Mouse (Mus musculus) kidney, embryonic 16.5 days (tissue): Measurements from ENCODE around the gene Scfd2. TPM values are rescaled to one million over a fixed set of nuclear protein-coding genes. Genes with fewer than 3 reads are reported as not detected.

Experiments used
- ATAC-seq: fragments of 200-750 bp; cut with Nextera tagmentation; 2 replicates; pipeline ENCODE4 v1.8.0; 2017; ENCODE audit warnings: moderate TSS enrichment; ENCODE audit not compliant: low FRiP score, low TSS enrichment
- H3K27ac ChIP-seq: fragments of 300-500 bp; sonication (generic); 2 replicates; pipeline ENCODE4 v1.5.1; 2014; ENCODE audit warnings: low read length
- H3K27me3 ChIP-seq: fragments of 300-500 bp; sonication (generic); 2 replicates; pipeline ENCODE4 v1.6.1; 2014; ENCODE audit warnings: low read length, control low read depth, mixed read lengths; ENCODE audit not compliant: insufficient read depth
- H3K36me3 ChIP-seq: fragments of 300-500 bp; sonication (generic); 2 replicates; pipeline ENCODE4 v1.6.1; 2014; ENCODE audit warnings: low read length, control low read depth, mixed read lengths; ENCODE audit not compliant: insufficient read depth
- H3K4me1 ChIP-seq: fragments of 300-500 bp; sonication (generic); 2 replicates; pipeline ENCODE4 v1.6.1; 2014; ENCODE audit warnings: low read length, control low read depth, mixed read lengths; ENCODE audit not compliant: insufficient read depth
- H3K4me2 ChIP-seq: fragments of 300-500 bp; sonication (generic); replicated peaks from 2 replicates; pipeline ENCODE4 v1.6.1; 2014; ENCODE audit warnings: low read depth, low read length
- H3K4me3 ChIP-seq: fragments of 300-500 bp; sonication (generic); 2 replicates; pipeline ENCODE4 v1.5.1; 2014; ENCODE audit warnings: mild to moderate bottlenecking, low read length
- H3K9ac ChIP-seq: fragments of 300-500 bp; sonication (generic); replicated peaks from 2 replicates; pipeline ENCODE4 v1.6.1; 2014; ENCODE audit warnings: low read length
- H3K9me3 ChIP-seq: fragments of 300-500 bp; sonication (generic); 2 replicates; pipeline ENCODE4 v1.6.1; 2016; ENCODE audit warnings: low read length, control low read depth
- WGBS: fragments of 180-500 bp; shearing (Covaris S2); extraction: QIAGEN DNeasy Blood & Tissue Kit; methylation state at CpG from one replicate; pipeline ENCODE4 v1.1.7; 2014; 5-methylcytosine and 5-hydroxymethylcytosine counted together
- polyA plus RNA-seq: library from polyadenylated mRNA; unstranded; fragments of >200 nt; fragmentation: Nextera tagmentation; extraction: Ambion mirVana; gene quantifications from 2 replicates; pipeline ENCODE4 v1.2.1, GENCODE M21; 2015

Gene Scfd2
- polyA plus RNA-seq, 1 experiment from 2014 or later: 17.9 TPM

GRCm38 (mm10) chr5:74310101-74310500 lies 221.5 kb downstream of the Scfd2 start:
- no peaks in the 10 kb centered on the region for H3K9me3 ChIP-seq
- WGBS: 82% methylated on average over 5 of the region's 5 CpGs
- no peaks in the 10 kb centered on the region; the same call in 1 of the 2 replicates for H3K4me1 ChIP-seq
- no peak overlapping the region for H3K9ac ChIP-seq
- H3K27me3 ChIP-seq: no peaks in the 10 kb centered on the region
- no peak overlapping the region for H3K4me3 ChIP-seq
- H3K27ac ChIP-seq: no peak overlapping the region
- no peak overlapping the region for H3K4me2 ChIP-seq
- H3K36me3 ChIP-seq: no peaks in the 10 kb centered on the region
- no peak for ATAC-seq

DNA sequence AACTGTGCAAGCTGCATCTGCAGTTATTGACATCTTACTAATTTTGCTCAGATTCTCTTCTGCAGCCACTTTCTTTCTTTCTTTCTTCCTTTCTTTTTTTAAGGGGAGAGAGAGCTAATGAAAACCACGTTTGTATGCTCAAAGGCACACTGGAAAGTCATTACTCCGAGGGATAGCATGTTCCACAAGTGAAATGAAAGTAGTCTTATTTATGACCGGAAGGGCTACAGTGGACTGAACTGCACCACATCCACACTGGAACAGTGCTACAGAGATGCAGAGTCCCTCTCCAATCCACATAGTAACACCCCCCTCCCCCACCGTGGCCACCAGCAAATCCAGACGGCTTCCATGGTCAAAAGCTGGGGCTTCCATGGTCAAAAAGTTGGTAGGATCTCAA lies 224.3 kb downstream of the Scfd2 start:
- H3K36me3 ChIP-seq: no peaks in the 10 kb centered on the region
- H3K9me3 ChIP-seq: no peaks in the 10 kb centered on the region
- H3K4me1 ChIP-seq: peaks cover 6% of the 10 kb centered on the region
- no peak overlapping the region for H3K4me3 ChIP-seq
- no peaks in the 10 kb centered on the region for H3K27me3 ChIP-seq
- H3K4me2 ChIP-seq: no peak overlapping the region
- no peak for ATAC-seq
- no peak overlapping the region for H3K27ac ChIP-seq
- no peak overlapping the region for H3K9ac ChIP-seq
- 73% methylated on average over 5 of the region's 5 CpGs for WGBS

DNA sequence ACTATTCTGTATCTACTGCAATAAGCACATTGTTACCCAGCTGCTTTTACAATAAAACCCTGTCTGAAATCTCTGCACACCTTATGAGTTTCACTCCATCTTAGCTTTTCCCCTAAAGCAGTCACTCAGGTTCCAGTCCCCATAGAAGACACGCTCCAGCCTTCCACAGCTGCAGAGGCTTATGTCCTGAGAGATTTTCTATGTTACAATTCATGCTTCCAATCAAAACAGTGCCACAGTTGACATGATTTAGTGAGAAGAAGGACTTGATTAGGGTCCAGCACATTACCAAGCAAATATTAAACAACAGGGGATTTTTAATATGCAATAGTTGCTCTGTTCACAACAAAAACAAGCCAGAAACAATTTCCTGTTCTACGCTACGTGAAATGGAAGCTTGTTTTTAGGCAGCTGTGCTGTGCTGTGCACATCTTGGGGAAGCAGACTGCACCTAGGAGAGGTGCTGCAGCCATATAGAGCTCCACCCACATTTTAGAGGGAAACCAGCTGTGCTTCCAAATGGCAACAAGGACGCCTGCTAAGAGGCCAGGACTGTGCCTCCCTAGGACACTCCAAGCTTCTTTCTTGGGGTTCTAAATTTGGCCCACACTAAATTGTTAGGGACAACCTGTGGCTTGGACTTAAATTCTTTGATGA lies 225.9 kb downstream of the Scfd2 start:
- Histone ChIP-seq H3K4me1 (peaks cover 13% of the 10 kb centered on the region), H3K4me2 (no peak overlapping the region), H3K27me3 (no peaks in the 10 kb centered on the region), H3K36me3 (no peaks in the 10 kb centered on the region), H3K4me3 (no peak overlapping the region), H3K27ac (peak overlapping the region; percentile 35), H3K9me3 (no peaks in the 10 kb centered on the region), H3K9ac (no peak overlapping the region)
- ATAC-seq: no peak
- 40% methylated on average over 4 of the region's 4 CpGs for WGBS

DNA sequence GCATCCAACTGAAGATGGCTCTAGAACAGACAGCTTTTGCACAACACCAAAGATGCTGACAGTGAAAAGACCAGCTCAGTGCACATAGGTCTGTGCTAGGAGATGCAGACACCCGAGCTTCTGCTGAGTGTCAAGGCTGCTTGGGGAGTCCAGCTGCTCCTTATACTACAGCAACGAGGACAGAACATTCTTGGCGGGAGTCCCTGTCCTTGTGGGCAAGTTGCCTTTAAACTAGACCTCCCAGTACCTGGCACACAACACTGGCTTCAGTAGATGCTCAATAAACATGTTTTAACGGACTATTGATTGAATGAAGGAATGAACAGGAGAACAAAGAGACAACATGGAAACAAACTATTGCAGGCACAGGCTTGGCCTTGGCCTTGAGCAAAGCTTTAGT lies 226.8 kb downstream of the Scfd2 start:
- Histone ChIP-seq H3K27me3 (no peaks in the 10 kb centered on the region), H3K9me3 (no peaks in the 10 kb centered on the region), H3K36me3 (no peaks in the 10 kb centered on the region), H3K4me1 (peaks cover 19% of the 10 kb centered on the region), H3K9ac (no peak overlapping the region), H3K27ac (no peak overlapping the region), H3K4me2 (no peak overlapping the region), H3K4me3 (no peak overlapping the region)
- no peak for ATAC-seq
- 59% methylated on average over 4 of the region's 4 CpGs for WGBS

GRCm38 (mm10) chr5:74302331-74302730 lies 229.2 kb downstream of the Scfd2 start:
- no peak overlapping the region for H3K4me2 ChIP-seq
- ATAC-seq: no peak
- H3K4me3 ChIP-seq: no peak overlapping the region
- peaks cover 19% of the 10 kb centered on the region for H3K4me1 ChIP-seq
- H3K27ac ChIP-seq: peak overlapping the region; percentile 46; the same call in 1 of the 2 replicates
- no peaks in the 10 kb centered on the region for H3K27me3 ChIP-seq
- no peak overlapping the region for H3K9ac ChIP-seq
- H3K36me3 ChIP-seq: no peaks in the 10 kb centered on the region
- H3K9me3 ChIP-seq: no peaks in the 10 kb centered on the region
- 41% methylated on average over 3 of the region's 3 CpGs for WGBS

DNA sequence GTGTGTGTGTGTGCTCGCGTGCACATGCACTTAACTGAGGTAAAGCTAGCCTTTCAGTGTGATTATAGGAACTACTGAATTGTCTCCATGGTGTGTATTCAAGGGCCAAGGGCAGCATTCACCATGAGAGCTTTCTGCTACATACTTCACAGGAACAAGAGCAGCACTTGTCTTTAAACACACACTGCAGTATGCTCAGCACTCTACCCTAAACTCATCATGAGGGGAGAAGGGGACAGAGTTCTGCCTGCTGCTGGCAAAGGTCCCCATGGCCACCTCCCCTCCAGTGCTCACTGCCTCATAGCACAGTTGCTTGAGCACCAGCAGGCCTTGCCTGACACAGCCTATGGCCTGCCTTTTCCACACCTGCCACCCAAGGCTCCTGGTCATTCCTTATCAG lies 230.1 kb downstream of the Scfd2 start:
- ATAC-seq: no peak
- H3K27ac ChIP-seq: no peak overlapping the region; the same call in 1 of the 2 replicates
- no peak overlapping the region for H3K9ac ChIP-seq
- 93% methylated on average over 2 of the region's 2 CpGs for WGBS
- H3K4me3 ChIP-seq: no peak overlapping the region
- H3K4me2 ChIP-seq: no peak overlapping the region
- H3K9me3 ChIP-seq: no peaks in the 10 kb centered on the region
- H3K27me3 ChIP-seq: no peaks in the 10 kb centered on the region
- no peaks in the 10 kb centered on the region for H3K36me3 ChIP-seq
- H3K4me1 ChIP-seq: peaks cover 23% of the 10 kb centered on the region

DNA sequence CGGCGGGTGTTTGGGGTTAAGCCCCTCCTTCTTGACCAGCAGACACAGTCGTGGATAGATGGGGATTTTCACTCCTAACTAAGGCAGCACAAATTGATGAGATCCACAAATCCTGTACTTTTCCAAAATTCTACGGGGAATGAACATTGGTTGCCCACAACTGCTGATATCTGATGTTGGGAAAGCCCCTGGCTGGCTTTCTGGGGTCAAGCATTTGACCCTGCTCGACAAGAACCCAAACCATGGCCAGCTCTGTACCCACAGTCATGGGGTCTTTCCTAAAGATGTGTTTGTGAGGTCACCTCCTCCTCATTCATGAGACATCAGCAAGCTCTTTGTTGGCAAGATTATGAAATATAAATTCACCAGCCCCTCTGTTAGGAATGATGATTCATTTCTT lies 230.6 kb downstream of the Scfd2 start:
- Histone ChIP-seq H3K36me3 (no peaks in the 10 kb centered on the region), H3K27me3 (no peaks in the 10 kb centered on the region), H3K27ac (no peak overlapping the region), H3K4me2 (no peak overlapping the region), H3K4me3 (no peak overlapping the region), H3K9me3 (no peaks in the 10 kb centered on the region), H3K9ac (no peak overlapping the region), H3K4me1 (peaks cover 28% of the 10 kb centered on the region)
- WGBS: 66% methylated on average over 5 of the region's 5 CpGs
- ATAC-seq: no peak

DNA sequence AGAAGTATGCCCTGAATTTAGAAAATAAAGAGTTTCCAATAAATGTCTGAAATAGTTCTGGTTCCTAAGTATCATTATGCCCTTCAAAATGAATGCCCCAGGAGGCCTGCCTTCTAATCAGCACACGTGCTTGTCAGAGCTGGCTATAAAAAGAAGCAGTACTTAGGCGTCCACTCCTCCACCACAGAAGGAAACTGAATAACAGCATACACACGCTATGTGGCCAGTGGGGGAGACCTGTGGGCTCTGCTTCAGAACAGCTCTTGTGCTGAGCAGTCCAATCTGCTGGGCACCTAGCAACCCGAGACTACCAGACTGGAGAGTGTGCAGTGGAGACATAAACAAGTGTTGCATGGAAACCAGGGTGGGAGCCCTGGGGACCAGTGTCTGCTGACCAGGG lies 231.4 kb downstream of the Scfd2 start:
- 29% methylated on average over 4 of the region's 4 CpGs for WGBS
- Histone ChIP-seq H3K27me3 (no peaks in the 10 kb centered on the region), H3K9me3 (no peaks in the 10 kb centered on the region), H3K4me3 (no peak overlapping the region), H3K27ac (no peak overlapping the region), H3K4me1 (peaks cover 35% of the 10 kb centered on the region), H3K9ac (no peak overlapping the region), H3K36me3 (no peaks in the 10 kb centered on the region), H3K4me2 (no peak overlapping the region)
- no peak for ATAC-seq

- WGBS: 91% methylated on average over 5 of the region's 5 CpGs
- no peak overlapping the region for H3K4me3 ChIP-seq
- ATAC-seq: no peak
- no peak overlapping the region for H3K27ac ChIP-seq
- no peaks in the 10 kb centered on the region for H3K36me3 ChIP-seq
- H3K4me2 ChIP-seq: no peak overlapping the region
- H3K9ac ChIP-seq: no peak overlapping the region
- no peaks in the 10 kb centered on the region for H3K9me3 ChIP-seq
- H3K27me3 ChIP-seq: no peaks in the 10 kb centered on the region
- H3K4me1 ChIP-seq: peaks cover 28% of the 10 kb centered on the region
Observed at GRCm38 (mm10) chr5:74297113-74297512, 234.4 kb downstream of the Scfd2 start.

- Histone ChIP-seq H3K9me3 (no peaks in the 10 kb centered on the region), H3K4me1 (peaks cover 25% of the 10 kb centered on the region), H3K4me2 (no peak overlapping the region), H3K27me3 (no peaks in the 10 kb centered on the region), H3K9ac (no peak overlapping the region), H3K4me3 (no peak overlapping the region), H3K36me3 (no peaks in the 10 kb centered on the region), H3K27ac (peak overlapping the region; percentile 39; the same call in 1 of the 2 replicates)
- WGBS: 38% methylated on average over 5 of the region's 5 CpGs
- ATAC-seq: peak; percentile 55
Observed at GRCm38 (mm10) chr5:74296096-74296495, 235.5 kb downstream of the Scfd2 start.
